Mouse (Mus musculus) splenic B cell, adult 2 months (primary cell): Measurements from ENCODE around the gene Cyp4a12a.
"Not testable (repeated sequence)": the region's sequence is repeated elsewhere in the genome, so short reads cannot be mapped to it uniquely, and the experiment has no call there.

Source experiments
- DNase-seq: peaks from one replicate; pipeline ENCODE4 v3.0.0-alpha.2; 2011; ENCODE audit warnings: low read depth, low spot score
- H3K27me3 ChIP-seq: 2 replicates; pipeline ENCODE4 v1.6.1; 2012; ENCODE audit warnings: mild to moderate bottlenecking, low read length, moderate library complexity, mixed read lengths; ENCODE audit not compliant: control insufficient read depth, poor library complexity, insufficient read depth, severe bottlenecking
- H3K36me3 ChIP-seq: 2 replicates; pipeline ENCODE4 v1.6.1; 2012; ENCODE audit warnings: mild to moderate bottlenecking, low read length, moderate library complexity, mixed read lengths; ENCODE audit not compliant: control insufficient read depth, poor library complexity, insufficient read depth, severe bottlenecking

Cyp4a12a gene

GRCm38 (mm10) chr4:115298746-115299145, at the start of gene Cyp4a12a:
Gene Cyp4a12a (plus strand): TSS chr4:115299046.
- not testable (repeated sequence) for H3K27me3 ChIP-seq, DNase-seq, H3K36me3 ChIP-seq

- H3K27me3 ChIP-seq, DNase-seq, H3K36me3 ChIP-seq: not testable (repeated sequence)
These were observed 33.9 kb upstream of the Cyp4a12a start for GRCm38 (mm10) chr4:115264687-115265569.

- not testable (repeated sequence) for H3K36me3 ChIP-seq, DNase-seq
These were observed 20.4 kb upstream of the Cyp4a12a start for GRCm38 (mm10) chr4:115278215-115278982.

DNA sequence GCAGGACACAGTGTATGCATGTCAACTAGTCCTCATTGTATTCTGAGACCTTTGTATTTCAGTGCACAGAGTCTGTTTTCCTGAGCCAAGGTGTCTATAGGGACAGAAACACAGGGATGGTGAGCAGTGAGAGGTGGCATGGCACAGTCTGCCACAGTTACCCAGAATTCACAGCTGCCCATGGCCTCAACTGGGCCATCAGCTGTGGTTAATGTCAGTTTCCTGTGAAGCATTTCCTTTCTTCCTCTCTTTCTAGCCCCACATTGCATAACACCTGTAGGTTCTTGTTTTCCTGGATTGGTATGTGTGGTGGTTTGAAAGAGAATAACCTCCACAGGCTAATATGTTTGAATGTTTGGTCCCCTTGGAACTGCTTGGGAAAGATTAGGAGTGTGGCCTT, 18.5 kb upstream of the Cyp4a12a start:
- no peaks in the 10 kb centered on the region for H3K36me3 ChIP-seq
- no peaks in the 10 kb centered on the region for H3K27me3 ChIP-seq
- no peak for DNase-seq

More at GRCm38 (mm10) chr4:115278215-115278982, 20.4 kb upstream of the Cyp4a12a start:
- H3K27me3 ChIP-seq = not testable (repeated sequence)

DNA sequence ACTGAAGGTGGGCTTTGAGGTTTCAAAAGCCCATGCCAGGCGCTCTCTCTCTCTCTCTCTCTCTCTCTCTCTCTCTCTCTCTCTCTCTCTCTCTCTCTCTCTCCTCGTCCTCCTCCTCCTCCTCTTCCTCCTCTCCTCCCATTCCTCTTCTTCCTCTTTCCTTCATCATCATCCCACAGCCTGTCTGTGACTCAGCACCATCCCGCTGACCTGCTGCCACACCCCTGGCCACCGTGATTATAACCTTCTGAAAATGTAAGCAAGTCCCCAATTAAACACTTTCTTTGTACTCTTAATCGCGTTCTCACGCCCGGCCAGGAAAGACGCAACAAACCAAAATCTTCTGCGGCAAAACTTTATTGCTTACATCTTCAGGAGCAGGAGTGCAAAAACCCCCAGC, 18.1 kb upstream of the Cyp4a12a start:
- DNase-seq, H3K36me3 ChIP-seq: not testable (repeated sequence)

DNA sequence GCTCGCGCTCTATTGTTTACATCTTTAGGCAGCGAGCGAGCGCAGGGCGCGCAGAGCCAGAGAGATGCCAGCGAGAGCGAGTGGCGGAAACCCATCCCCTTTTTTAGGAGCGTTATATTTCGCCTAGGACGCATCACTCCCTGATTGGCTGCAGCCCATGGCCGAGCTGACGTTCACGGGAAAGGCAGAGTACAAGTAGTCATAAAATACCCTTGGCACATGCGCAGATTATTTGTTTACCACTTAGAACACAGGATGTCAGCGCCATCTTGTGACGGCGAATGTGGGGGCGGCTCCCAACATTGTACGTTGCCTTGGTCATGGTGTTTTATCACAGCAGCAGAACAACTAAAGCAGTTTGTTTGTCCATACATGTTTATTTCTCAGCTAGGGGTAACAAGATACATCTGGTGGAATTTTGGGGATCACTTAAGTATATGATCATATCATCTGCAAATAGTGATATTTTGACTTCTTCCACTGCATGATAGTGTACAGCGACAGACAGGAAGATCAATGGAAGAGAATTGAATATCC, 17.5 kb upstream of the Cyp4a12a start:
- DNase-seq = peak; percentile 25
- not testable (repeated sequence) for H3K27me3 ChIP-seq, H3K36me3 ChIP-seq

More for the DNA sequence above, 18.1 kb upstream of the Cyp4a12a start:
- not testable (repeated sequence) for H3K27me3 ChIP-seq

DNA sequence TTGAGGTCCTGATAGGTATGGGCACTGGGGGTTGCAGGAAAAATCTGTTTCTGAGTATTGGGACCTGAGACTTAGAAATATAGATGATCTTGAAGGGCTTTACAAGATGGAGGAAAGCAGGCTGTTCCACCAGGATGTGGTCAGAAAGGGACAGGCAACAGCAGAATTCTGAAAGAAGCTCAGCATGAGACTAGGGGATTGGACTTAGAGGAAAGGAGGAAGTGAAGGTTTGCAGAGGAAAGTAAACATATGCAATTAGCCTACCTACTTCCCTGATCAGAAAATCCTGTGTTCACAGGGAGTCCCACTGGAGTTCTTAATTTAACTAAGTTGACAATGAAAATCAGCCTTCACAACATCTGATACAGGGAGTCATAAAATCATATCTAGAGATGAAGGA, 26.9 kb downstream of the Cyp4a12a start:
- not testable (repeated sequence) for H3K27me3 ChIP-seq, DNase-seq, H3K36me3 ChIP-seq

DNA sequence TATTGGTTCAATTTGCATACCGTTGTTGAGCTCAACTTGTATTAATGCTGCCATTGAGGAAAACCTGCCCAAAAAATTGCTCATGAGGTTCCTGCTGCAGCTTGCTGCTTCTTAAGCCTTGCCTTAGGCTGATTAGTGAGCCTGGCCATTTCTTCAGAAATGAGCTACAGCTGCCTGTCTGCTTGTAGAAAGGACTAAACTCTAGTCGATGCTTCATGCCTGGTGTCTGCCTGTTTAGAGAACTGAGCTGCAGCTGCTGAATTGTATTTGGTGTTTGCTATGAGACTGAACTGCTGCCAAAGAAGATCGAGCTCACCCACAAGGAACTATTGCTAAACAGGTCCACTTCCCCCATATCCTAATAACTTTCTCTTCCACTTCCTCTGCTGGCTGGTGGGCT, 66.8 kb downstream of the Cyp4a12a start:
- not testable (repeated sequence) for DNase-seq, H3K27me3 ChIP-seq, H3K36me3 ChIP-seq

GRCm38 (mm10) chr4:115368067-115368466, 69.2 kb downstream of the Cyp4a12a start:
- H3K36me3 ChIP-seq, H3K27me3 ChIP-seq, DNase-seq: not testable (repeated sequence)
